Mouse (Mus musculus) cerebral cortex, adult 2 months (tissue): ENCODE data around the gene Shroom2.

Experiments used
- WGBS: fragments of 180-500 bp; shearing (Covaris S2); methylation state at CpG from one replicate; pipeline ENCODE4 v1.1.7; 2018; 5-methylcytosine and 5-hydroxymethylcytosine counted together

Gene Shroom2

DNA sequence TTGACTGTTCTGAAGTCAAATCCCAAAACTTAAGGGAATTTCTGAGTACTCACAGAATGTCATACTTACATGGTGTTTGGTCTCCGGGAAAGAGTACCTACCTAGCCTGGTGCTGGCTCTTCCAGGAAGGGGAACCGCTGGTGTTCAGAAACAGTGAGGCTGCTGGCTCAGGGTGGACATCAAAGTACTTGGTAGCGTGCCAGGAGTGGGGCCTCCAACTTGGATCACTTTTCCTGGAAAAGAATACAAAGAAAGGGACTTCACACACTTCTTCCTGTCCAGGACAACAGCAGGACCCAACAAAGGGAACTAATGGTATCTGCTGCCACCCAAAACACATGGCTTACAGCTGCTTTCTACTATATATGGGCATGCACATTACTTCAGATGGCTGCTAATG is 95.8 kb downstream of the Shroom2 start:
- WGBS: 60% methylated on average over 3 of the region's 3 CpGs

DNA sequence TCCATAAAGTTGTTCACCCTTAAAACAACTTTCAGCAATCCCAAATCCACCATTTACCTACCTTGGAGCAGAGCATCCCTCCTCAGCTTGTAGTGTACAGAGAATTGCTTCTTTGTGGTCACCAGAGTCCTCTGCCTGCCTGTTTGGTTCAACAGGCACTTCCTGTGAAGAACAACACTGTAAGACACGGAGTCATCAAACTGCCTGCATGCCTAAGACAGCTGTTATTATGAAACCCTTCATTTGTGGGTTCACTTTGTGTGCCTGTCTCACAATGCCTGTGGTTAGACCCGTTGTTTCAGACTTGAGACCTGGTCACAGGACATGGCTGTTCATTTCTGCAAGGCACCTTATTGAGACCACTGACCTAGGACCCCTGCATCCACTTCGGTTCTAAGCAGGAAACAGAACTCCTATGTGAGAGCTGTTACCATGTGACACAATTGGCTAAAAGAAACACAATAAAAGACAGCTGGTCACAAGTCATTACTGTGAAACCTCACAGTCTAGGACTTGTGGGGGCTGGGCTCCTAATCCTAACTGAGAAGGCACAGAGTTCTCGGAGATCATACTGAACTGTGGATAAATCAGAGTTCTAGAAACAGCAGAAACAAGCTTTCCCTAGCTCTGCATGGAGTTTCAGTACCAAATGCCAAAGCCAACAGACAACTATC is 111.8 kb downstream of the Shroom2 start:
- 52% methylated on average over 4 of the region's 4 CpGs for WGBS

DNA sequence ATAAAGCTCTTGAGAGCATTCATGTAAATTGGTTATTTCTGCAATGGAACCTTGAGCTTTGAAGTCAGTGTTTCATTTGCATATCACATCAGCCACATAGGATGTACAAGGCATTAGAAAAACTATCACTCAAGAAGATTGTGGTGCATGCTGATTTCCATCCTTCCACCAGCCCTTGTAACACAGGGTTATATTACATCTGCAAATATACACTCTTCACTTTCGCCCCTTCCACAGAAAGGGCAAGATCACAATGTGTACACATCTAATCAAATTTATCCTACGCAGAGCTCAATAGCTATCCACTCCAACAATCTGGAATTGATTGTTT is 112.7 kb downstream of the Shroom2 start:
- 88% methylated on average over 2 of the region's 2 CpGs for WGBS

GRCm38 (mm10) chrX:152655796-152656608 is 113.3 kb downstream of the Shroom2 start:
- 12% methylated on average over 8 of the region's 8 CpGs for WGBS

DNA sequence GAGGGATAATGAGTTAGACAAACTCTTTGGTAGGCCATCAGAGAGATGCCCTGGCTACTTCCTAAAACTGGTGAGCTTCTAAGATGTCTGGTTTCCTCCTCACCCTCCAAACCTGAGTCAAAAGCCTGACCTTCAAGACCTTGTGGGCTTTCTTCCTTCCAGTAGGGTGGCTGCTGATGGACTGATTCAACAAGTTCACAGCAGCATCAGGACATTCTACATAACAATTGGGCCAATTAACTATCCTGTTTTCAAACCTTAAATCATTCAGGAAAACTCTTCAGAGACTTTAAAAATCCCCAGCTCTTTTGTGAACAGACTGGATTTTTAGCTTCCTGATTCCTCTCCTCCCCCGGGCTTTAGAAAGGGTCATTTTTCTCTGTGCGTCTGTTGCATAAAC is 116.6 kb downstream of the Shroom2 start:
- 53% methylated on average over 2 of the region's 2 CpGs for WGBS

GRCm38 (mm10) chrX:152644827-152645226 is 124.4 kb downstream of the Shroom2 start:
- 33% methylated on average over 4 of the region's 4 CpGs for WGBS

GRCm38 (mm10) chrX:152643679-152644638 is 125.3 kb downstream of the Shroom2 start:
- 17% methylated on average over 11 of the region's 11 CpGs for WGBS

DNA sequence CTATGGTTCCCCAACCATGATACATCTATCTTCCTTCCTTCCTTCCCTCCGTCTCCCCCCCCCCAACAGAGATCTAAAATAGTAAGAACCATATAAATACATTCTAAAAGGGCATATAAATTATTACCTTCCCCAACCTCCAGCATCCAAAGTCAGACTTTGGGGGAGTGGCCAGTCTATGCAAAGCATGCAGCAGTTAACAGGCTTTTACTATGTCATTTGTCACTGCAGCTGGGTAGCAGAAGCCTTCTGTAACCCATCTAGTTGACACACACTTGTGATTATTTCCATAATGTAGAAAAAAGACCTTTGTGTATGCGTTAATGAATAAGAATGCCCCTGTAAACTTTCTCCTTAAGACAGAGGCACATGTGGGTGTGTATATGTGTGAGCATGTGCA is 126.6 kb downstream of the Shroom2 start:
- 34% methylated on average over 2 of the region's 2 CpGs for WGBS

GRCm38 (mm10) chrX:152635397-152635796 is 133.9 kb downstream of the Shroom2 start:
- 90% methylated on average over 12 of the region's 12 CpGs for WGBS

DNA sequence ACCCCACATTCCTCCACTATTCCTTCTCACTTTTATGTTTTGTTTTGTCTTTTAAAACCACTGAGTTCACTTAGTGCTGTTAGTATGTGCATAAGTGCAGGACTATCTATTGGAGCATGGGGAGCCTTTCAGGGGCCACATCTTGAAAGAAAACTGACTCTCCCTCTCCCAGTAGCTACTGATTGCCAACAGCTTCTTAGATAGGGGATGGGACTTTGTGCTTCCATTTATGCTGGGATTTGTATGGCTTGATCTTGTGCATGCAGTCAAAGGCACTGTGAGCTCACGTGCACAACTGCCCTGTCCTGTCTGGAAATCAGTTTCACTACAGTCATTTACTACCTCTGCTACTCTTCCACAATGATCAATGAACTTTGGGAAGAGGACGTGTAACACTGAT is 147.9 kb downstream of the Shroom2 start:
- 81% methylated on average over 2 of the region's 2 CpGs for WGBS

GRCm38 (mm10) chrX:152618464-152618863 is 150.8 kb downstream of the Shroom2 start:
- WGBS: 82% methylated on average over 1 of the region's 1 CpGs

DNA sequence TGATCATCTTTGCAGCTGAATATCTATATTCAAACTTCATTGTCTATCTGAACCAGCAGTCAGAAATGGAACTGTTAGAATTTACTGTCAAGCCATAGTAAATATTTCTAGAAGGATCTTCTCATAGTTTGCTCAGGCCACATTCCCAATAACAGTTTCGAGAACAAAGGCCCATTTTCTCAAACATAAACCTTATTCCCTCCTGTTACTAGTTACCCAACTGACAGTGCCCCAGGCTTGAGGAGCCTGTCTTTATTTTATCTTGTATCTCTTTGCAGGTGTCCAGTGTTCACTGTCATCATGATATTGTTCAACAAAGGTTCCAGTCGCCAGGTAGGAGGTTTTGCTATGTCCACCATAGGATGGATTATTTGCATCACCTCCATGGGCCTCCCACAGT is 206.2 kb downstream of the Shroom2 start, which contains the start of gene Cldn34a:
Cldn34a (plus strand) TSS at position 301 of the 400 bp plus-strand sequence.
- WGBS: 86% methylated on average over 2 of the region's 2 CpGs
